Mouse (Mus musculus) ES-Bruce4 (cell line): ENCODE measurements around the gene Arfrp1. TPM values are rescaled to one million over a fixed set of nuclear protein-coding genes. Genes with fewer than 3 reads are reported as not detected.
A peak's percentile ranks its signal among the peaks of the same experiment; 100 is the strongest.

Experiments used
- H3K27ac ChIP-seq: 2 replicates; pipeline ENCODE4 v1.5.1; 2012; ENCODE audit warnings: low read length, inconsistent platforms; ENCODE audit not compliant: insufficient read depth
- H3K27me3 ChIP-seq: 2 replicates; pipeline ENCODE4 v1.6.1; 2012; ENCODE audit warnings: mild to moderate bottlenecking, low read length, inconsistent platforms; ENCODE audit not compliant: control insufficient read depth, poor library complexity, insufficient read depth, severe bottlenecking
- H3K36me3 ChIP-seq: 2 replicates; pipeline ENCODE4 v1.6.1; 2012; ENCODE audit warnings: inconsistent platforms, mild to moderate bottlenecking, low read length, moderate library complexity; ENCODE audit not compliant: control insufficient read depth, poor library complexity, insufficient read depth, severe bottlenecking
- H3K4me1 ChIP-seq: one replicate; pipeline ENCODE4 v1.8.1; 2011; ENCODE audit warnings: low read length; ENCODE audit not compliant: control insufficient read depth, insufficient read depth
- H3K4me3 ChIP-seq: 2 replicates; pipeline ENCODE4 v1.5.1; 2011; ENCODE audit warnings: low read depth, mild to moderate bottlenecking, low read length
- H3K9ac ChIP-seq: 2 replicates; pipeline ENCODE4 v1.6.1; 2012; ENCODE audit warnings: low read depth, mild to moderate bottlenecking, inconsistent platforms; ENCODE audit not compliant: poor library complexity, severe bottlenecking
- H3K9me3 ChIP-seq: replicated peaks from 2 replicates; pipeline ENCODE4 v1.6.1; 2012; ENCODE audit warnings: mild to moderate bottlenecking, low read length, inconsistent platforms; ENCODE audit not compliant: control insufficient read depth, poor library complexity, insufficient read depth, severe bottlenecking
- CTCF ChIP-seq: IDR thresholded peaks from one replicate; pipeline ENCODE4 v1.8.1; 2011; ENCODE audit warnings: low read depth, low read length
- EP300 ChIP-seq: IDR thresholded peaks from 2 replicates; pipeline ENCODE4 v1.6.1; 2011; ENCODE audit warnings: low read depth, low read length; ENCODE audit not compliant: insufficient read depth
- POLR2A ChIP-seq: IDR thresholded peaks from one replicate; pipeline ENCODE4 v1.8.1; 2011; ENCODE audit warnings: low read length; ENCODE audit not compliant: insufficient read depth
- polyA plus RNA-seq: library from polyadenylated mRNA; stranded (reverse); fragments of >200 nt; gene quantifications from 2 replicates; pipeline ENCODE4 v1.2.4, GENCODE M21; 2011; ENCODE audit warnings: low read depth; ENCODE audit not compliant: missing spikeins, insufficient read depth, insufficient read length

Gene Arfrp1
- 29.1 and 35.4 TPM in 2 replicates for polyA plus RNA-seq

DNA sequence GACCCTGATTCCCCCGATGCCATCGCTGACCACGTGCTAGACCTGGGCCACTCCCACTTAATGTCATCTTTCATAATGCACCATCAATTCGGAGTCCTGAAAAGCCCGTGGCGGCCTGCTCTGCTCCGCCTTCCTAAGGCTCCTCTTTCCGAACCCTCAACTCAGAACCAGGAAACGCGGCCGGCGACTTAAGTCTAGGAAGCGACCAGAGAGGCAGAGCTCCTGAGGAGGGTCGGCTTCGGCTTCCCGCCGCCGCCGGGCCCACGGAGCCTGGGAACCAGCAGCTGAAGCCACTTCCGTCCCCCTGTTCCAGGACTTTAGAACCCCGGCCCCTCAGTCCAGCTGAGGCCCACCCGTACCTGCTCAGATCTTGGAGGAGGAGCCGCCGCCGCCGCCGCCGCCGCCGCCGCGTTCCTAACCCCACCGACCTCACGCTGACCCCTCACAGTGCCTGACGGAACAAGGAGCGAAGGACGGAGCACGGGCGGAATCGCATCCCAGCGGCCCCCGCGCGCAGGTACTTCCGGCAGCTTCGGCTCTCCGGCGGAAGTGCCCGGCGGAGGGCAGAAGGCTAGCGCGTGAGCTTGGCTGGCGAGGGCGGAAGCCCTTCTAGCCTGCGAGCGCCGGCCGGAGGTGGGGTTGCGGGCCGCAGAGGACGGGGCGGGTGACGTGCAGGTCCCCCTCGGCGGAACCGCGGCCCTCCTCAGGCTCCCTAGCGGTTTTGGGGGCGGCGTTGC, at the start of gene Arfrp1, which contains the start of gene Zgpat:
Arfrp1 (minus strand) TSS at position 545 of the 737 bp plus-strand sequence.
Zgpat (plus strand) TSS at position 69 of the 737 bp plus-strand sequence.
- Histone ChIP-seq H3K27ac (peak within 1 kb of the TSS; percentile 64), H3K9ac (peak within 1 kb of the TSS; percentile 93), H3K36me3 (peaks cover 15% of the 10 kb centered on the region), H3K9me3 (0 out of 2 replicates have a peak, but pooled peaks cover 4% of the 10 kb centered on the region), H3K4me3 (peak within 1 kb of the TSS; percentile 86), H3K4me1 (no peaks in the 10 kb centered on the region), H3K27me3 (no peaks in the 10 kb centered on the region)
- peak; percentile 36 for TF ChIP-seq POLR2A
- TF ChIP-seq CTCF = no peak
- no peak for TF ChIP-seq EP300

DNA sequence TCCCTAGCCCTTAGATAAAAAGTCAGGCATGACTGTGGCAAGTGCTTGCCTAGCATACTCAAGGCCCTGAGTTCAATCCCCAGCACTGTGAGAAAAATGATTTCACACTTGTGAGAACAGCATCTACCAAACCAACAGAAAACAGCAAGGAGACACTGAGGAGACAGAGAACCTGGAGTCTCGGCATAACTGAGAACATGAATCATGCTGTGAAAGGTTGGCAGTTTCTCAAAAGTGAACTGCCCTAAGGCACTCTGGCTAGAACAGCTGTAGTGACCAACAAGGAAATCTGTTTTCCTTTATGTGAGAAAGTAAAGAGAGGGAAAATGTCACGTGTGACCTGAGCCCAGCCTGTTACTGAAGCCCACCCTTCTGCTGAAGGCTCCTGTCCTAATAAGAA, 47.9 kb upstream of the Arfrp1 start:
- Histone ChIP-seq H3K9ac (no peak overlapping the region), H3K36me3 (no peaks in the 10 kb centered on the region), H3K9me3 (no peaks in the 10 kb centered on the region), H3K27ac (no peak overlapping the region), H3K4me3 (no peak overlapping the region), H3K27me3 (no peaks in the 10 kb centered on the region), H3K4me1 (no peaks in the 10 kb centered on the region)
- TF ChIP-seq EP300 = no peak
- TF ChIP-seq POLR2A = no peak

DNA sequence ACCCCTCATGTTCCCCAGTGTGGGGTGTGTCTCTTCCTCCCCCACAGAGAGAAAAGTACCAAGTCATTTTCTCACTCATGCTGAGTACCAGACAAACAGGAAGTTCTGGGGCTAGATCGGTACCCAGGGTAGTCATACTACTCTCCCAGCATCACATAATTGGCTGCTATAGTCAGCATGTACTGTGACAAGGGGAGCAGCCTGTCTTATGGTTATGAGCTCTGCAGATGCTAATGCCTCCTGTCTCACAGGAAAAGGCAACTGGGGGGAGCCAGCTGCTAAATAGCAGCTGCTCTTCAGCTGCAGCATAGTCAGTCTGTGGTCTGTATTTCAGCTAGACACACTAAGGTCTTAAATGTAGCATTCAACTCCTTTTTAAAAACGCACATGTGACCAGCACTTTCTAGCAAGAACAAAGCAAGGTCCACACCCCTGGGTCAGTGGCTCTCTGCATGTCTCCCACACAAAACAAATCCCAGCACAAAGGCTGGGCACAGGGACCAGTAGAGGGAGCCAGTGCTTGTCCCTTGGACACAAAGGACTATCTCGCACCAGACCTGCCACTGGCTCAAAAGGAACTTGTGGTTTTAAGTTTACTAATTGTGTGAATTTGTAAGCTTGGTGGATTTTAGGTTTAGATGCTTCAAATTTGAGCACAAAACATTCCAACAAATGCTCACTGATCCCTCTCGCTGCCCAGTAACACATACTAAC, 45.7 kb upstream of the Arfrp1 start:
- Histone ChIP-seq H3K36me3 (no peaks in the 10 kb centered on the region), H3K4me1 (no peaks in the 10 kb centered on the region), H3K4me3 (no peak overlapping the region), H3K27ac (no peak overlapping the region), H3K9ac (no peak overlapping the region), H3K27me3 (no peaks in the 10 kb centered on the region), H3K9me3 (no peaks in the 10 kb centered on the region)
- TF ChIP-seq CTCF (peak; percentile 84), POLR2A (no peak)

DNA sequence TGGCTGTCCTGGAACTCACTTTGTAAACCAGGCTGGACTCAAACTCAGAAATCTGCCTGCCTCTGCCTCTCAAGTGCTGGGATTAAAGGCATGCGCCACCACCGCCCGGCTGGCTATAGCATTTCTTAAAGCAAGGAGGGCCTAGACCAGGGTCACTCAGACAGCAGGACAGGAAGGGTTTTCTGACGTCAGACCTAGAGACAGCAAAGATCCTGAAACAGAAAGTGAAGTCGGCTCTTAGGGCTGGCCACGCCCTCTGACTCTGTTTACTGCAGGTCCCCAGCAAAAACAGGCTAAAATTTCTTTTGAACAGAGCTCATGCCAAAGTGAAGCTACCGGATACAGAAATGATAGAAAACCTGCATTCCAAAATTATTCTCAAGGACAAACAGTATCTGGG, 44.4 kb upstream of the Arfrp1 start:
- no peak overlapping the region for H3K9ac ChIP-seq

DNA sequence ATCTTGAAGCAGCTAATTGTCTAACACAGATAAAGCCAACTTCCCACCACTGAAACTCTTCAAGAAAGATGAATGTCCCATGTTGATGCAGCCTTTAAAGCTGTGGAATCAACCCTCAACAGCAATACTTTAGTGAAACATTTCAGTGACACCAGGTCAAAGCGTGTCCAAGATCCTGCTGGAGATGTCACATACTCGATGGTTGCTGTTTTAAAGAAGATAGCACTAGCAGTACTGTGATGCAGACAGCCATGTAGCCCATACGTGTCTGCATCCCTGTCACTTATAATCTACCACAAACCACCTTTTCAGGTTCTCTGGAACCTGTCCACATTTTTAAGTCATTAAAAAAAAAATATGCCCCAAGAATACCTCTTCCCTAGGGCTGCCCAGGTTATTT, 38.5 kb upstream of the Arfrp1 start:
- Histone ChIP-seq H3K36me3 (no peaks in the 10 kb centered on the region), H3K9me3 (no peaks in the 10 kb centered on the region), H3K9ac (no peak overlapping the region), H3K4me3 (no peak overlapping the region), H3K27ac (no peak overlapping the region), H3K4me1 (no peaks in the 10 kb centered on the region), H3K27me3 (no peaks in the 10 kb centered on the region)
- TF ChIP-seq POLR2A (no peak), EP300 (no peak), CTCF (no peak)

More for the DNA sequence above, 44.4 kb upstream of the Arfrp1 start:
- Histone ChIP-seq H3K4me3 (no peak overlapping the region), H3K36me3 (no peaks in the 10 kb centered on the region), H3K27ac (no peak overlapping the region), H3K4me1 (no peaks in the 10 kb centered on the region), H3K27me3 (no peaks in the 10 kb centered on the region), H3K9me3 (no peaks in the 10 kb centered on the region)
- TF ChIP-seq EP300 (no peak), POLR2A (no peak), CTCF (no peak)

DNA sequence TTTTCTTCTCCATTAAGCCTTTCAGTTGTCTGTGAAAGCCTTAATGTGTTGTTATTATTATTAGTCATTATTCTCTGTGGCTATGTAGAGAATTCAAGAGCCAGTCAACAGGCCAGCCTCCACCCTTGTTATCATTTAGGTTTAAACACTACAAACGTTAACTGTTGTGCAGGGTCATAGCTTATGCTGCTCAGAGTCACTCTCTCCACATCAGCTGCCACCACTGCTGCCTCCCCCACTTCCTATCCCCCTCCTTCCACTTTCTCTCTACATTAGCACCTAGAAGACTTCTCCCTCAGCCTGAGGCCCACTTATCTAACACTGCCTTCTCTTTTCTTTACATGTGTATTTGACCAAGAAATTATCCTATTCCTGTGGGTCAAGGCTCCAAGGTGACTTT, 36.3 kb upstream of the Arfrp1 start:
- H3K9ac ChIP-seq = no peak overlapping the region
- no peak overlapping the region for H3K27ac ChIP-seq
- H3K4me1 ChIP-seq = no peaks in the 10 kb centered on the region
- H3K4me3 ChIP-seq = no peak overlapping the region
- no peaks in the 10 kb centered on the region for H3K36me3 ChIP-seq
- H3K27me3 ChIP-seq = no peaks in the 10 kb centered on the region
- H3K9me3 ChIP-seq = no peaks in the 10 kb centered on the region
- no peak for TF ChIP-seq EP300
- TF ChIP-seq POLR2A = no peak
- no peak for TF ChIP-seq CTCF
